Mouse (Mus musculus) kidney, embryonic 16.5 days (tissue): ENCODE results near the gene Crim1. TPM values are rescaled to one million over a fixed set of nuclear protein-coding genes. Genes with fewer than 3 reads are reported as not detected.

ENCODE experiments used
- ATAC-seq: fragments of 200-750 bp; cut with Nextera tagmentation; 2 replicates; pipeline ENCODE4 v1.8.0; 2017; ENCODE audit warnings: moderate TSS enrichment; ENCODE audit not compliant: low FRiP score, low TSS enrichment
- H3K27ac ChIP-seq: fragments of 300-500 bp; sonication (generic); 2 replicates; pipeline ENCODE4 v1.5.1; 2014; ENCODE audit warnings: low read length
- H3K27me3 ChIP-seq: fragments of 300-500 bp; sonication (generic); 2 replicates; pipeline ENCODE4 v1.6.1; 2014; ENCODE audit warnings: low read length, control low read depth, mixed read lengths; ENCODE audit not compliant: insufficient read depth
- H3K36me3 ChIP-seq: fragments of 300-500 bp; sonication (generic); 2 replicates; pipeline ENCODE4 v1.6.1; 2014; ENCODE audit warnings: low read length, control low read depth, mixed read lengths; ENCODE audit not compliant: insufficient read depth
- H3K4me1 ChIP-seq: fragments of 300-500 bp; sonication (generic); 2 replicates; pipeline ENCODE4 v1.6.1; 2014; ENCODE audit warnings: low read length, control low read depth, mixed read lengths; ENCODE audit not compliant: insufficient read depth
- H3K4me2 ChIP-seq: fragments of 300-500 bp; sonication (generic); replicated peaks from 2 replicates; pipeline ENCODE4 v1.6.1; 2014; ENCODE audit warnings: low read depth, low read length
- H3K4me3 ChIP-seq: fragments of 300-500 bp; sonication (generic); 2 replicates; pipeline ENCODE4 v1.5.1; 2014; ENCODE audit warnings: mild to moderate bottlenecking, low read length
- H3K9ac ChIP-seq: fragments of 300-500 bp; sonication (generic); replicated peaks from 2 replicates; pipeline ENCODE4 v1.6.1; 2014; ENCODE audit warnings: low read length
- H3K9me3 ChIP-seq: fragments of 300-500 bp; sonication (generic); 2 replicates; pipeline ENCODE4 v1.6.1; 2016; ENCODE audit warnings: low read length, control low read depth
- WGBS: fragments of 180-500 bp; shearing (Covaris S2); extraction: QIAGEN DNeasy Blood & Tissue Kit; methylation state at CpG from one replicate; pipeline ENCODE4 v1.1.7; 2014; 5-methylcytosine and 5-hydroxymethylcytosine counted together
- polyA plus RNA-seq: library from polyadenylated mRNA; unstranded; fragments of >200 nt; fragmentation: Nextera tagmentation; extraction: Ambion mirVana; gene quantifications from 2 replicates; pipeline ENCODE4 v1.2.1, GENCODE M21; 2015

Gene Crim1
- polyA plus RNA-seq = 5.3 and 5.4 TPM in 2 replicates

DNA sequence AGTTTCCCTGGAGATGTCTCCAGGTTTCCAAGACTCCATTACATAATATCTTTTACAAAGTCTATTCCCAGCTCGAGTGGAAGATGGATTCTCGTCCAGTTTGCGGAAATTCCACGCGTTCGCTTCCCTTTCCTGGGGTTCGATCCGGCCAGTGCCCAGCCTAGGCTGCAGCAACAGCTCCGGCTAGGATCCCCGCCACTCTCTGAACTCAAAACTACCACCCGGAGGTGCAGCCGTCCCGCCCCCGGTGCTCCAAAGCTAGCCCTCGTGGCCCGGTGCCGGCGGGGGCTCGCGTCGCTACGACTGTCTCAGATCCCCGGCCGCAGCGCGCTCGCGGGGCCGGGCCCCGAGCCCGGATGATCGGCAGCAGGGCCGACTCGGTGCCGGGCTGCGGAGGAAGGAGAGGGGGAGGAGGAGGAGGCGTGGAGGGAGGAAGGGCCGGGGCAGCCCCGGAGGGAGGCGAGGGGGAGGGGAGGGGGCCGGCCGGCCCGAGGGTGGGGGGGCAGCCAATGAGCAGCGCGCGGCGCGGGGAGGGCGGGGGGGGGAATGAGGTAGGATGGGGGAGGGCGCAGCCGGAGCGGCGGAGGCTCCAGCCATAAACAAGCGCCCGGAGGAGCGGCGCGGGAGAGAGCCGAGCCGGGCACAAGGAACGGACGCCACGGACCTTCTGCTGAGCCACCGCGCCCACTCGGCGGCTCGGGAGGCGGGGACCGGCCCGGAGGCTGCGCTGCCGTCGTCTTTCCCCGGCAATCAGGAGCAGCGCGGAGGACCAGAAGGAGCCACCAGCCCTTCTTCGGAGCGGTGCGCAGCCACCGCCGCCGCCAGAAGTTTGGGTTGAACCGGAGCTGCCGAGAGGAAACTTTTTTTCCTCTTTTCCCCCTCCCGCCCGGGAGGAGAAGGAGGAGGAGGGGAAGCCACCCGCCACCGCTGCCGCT lies at the start of gene Crim1:
Gene Crim1 (plus strand): TSS at position 623 of the 935 bp plus-strand sequence.
- Histone ChIP-seq H3K27me3 (no peaks in the 10 kb centered on the region), H3K9me3 (no peaks in the 10 kb centered on the region), H3K4me1 (peaks cover 36% of the 10 kb centered on the region), H3K4me3 (peak within 1 kb of the TSS; percentile 69), H3K36me3 (no peaks in the 10 kb centered on the region), H3K4me2 (peak within 1 kb of the TSS; percentile 85), H3K27ac (peak within 1 kb of the TSS; percentile 95), H3K9ac (peak within 1 kb of the TSS; percentile 78)
- WGBS = under 1% methylated on average over 65 of the region's 90 CpGs
- ATAC-seq = peak; percentile 83

DNA sequence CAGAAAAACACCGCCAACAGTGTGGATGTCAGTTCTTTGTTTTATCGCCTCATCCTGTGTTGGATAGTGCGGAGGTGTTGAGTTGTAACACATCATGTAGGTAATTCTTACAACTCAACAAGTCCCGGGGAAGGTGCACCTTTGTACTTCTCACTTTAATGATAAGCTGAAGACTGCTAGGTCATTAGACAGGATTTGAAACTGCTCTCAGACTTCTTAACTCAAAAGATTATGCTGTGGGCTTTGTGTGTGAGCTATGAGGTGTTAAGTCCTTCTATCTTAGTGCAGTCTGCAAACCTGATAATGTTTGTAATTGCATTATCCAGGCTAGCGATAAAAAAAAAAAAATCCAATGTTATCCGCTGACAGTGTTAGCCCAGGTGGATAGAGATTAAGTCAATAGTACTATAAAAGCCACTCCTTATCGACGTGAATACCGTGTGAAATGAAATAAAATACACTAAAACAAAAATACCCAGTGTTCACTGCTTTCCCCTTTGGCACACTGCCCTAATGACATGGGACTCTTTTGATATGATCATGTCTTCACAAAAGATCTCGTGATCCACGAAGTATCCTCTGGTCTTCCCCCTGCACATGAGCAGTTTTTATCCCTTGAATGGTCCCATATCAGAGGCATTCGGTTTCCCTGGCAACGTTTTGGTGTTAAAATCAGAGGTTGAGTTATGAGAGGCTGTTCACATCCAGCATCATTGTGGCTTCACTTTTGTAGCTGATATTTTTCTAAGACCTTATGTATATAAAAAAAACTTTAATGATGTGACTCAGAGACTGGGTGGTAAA lies 48.4 kb upstream of the Crim1 start:
- H3K4me1 ChIP-seq = no peaks in the 10 kb centered on the region
- no peak for ATAC-seq
- 85% methylated on average over 13 of the region's 13 CpGs for WGBS
- H3K27ac ChIP-seq = no peak overlapping the region
- no peaks in the 10 kb centered on the region for H3K27me3 ChIP-seq
- no peak overlapping the region for H3K4me3 ChIP-seq
- H3K9me3 ChIP-seq = no peaks in the 10 kb centered on the region
- no peaks in the 10 kb centered on the region for H3K36me3 ChIP-seq
- H3K9ac ChIP-seq = no peak overlapping the region
- H3K4me2 ChIP-seq = no peak overlapping the region

DNA sequence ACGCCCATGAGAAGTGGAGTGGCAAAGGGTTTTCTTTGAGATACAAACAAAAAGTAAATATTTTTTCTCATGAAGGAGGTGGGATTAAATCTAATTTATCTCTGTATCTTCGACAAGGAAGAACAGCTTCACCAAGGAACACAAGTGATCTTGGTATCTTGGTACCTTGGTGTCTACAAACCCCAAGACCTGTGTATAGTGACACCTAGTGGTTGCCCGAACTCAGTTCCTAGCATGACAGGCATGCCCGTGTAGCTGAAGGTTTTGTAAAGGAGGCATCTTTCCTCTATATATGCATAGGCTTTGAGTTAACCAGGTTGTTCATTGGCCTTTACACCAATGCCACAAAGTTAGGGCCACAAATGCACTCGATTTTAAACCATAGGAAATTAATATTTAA lies 36.8 kb upstream of the Crim1 start:
- ATAC-seq = 0 out of 2 replicates have a peak, but pooled peaks have one; percentile 77
- Histone ChIP-seq H3K4me1 (no peaks in the 10 kb centered on the region), H3K4me3 (no peak overlapping the region), H3K27ac (no peak overlapping the region), H3K9me3 (no peaks in the 10 kb centered on the region), H3K27me3 (no peaks in the 10 kb centered on the region), H3K9ac (no peak overlapping the region), H3K4me2 (no peak overlapping the region), H3K36me3 (no peaks in the 10 kb centered on the region)
- 26% methylated on average over 5 of the region's 5 CpGs for WGBS

DNA sequence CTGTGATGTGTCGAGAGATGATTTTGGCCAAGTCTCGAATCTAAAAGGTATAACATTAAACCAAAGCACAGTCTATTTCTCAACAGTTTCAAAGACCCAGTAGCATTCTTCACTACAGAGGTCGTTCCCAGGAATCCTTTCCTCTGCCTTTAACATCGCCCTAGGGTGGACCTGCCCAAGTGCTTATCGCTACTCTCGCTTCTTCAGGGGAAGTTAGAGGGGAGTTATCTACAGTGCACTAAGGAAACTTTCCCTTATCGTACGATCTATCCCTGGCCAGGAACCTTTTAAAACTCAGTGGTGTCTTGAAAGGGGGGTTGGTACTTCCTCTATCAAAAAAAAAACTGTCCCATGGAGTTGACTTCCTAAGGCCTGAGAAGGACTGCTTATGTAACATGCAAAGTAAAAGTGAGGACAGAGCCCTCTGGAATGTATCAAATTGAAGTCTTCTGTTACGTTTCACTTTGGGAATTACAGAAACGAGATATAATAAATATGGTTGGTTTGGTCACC lies 36.3 kb upstream of the Crim1 start:
- WGBS = 80% methylated on average over 10 of the region's 10 CpGs
- H3K9me3 ChIP-seq = no peaks in the 10 kb centered on the region
- H3K4me3 ChIP-seq = no peak overlapping the region
- no peaks in the 10 kb centered on the region for H3K4me1 ChIP-seq
- no peak for ATAC-seq
- H3K9ac ChIP-seq = no peak overlapping the region
- H3K27me3 ChIP-seq = no peaks in the 10 kb centered on the region
- no peak overlapping the region for H3K27ac ChIP-seq
- no peaks in the 10 kb centered on the region for H3K36me3 ChIP-seq
- H3K4me2 ChIP-seq = no peak overlapping the region

DNA sequence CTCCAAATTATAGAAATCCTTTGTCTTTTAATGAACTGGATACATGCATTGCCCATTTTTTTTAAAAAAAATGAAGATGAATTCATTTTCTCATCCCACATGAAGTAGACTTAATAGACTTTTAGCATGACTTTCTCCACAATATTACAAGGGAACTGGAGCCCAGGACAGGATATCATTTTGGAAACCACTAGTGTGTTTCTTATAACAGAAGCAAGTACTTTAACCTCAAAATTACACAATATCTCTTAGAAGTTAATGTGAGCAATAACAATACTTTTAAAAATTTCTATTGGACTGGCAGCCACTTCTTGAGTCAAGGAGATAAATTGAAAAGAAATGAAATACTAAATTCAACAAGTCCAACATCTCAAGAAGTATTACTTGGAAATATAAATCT lies 34.2 kb upstream of the Crim1 start:
- no peak overlapping the region for H3K27ac ChIP-seq
- no peaks in the 10 kb centered on the region for H3K36me3 ChIP-seq
- H3K9me3 ChIP-seq = no peaks in the 10 kb centered on the region
- no peak overlapping the region for H3K4me2 ChIP-seq
- no peaks in the 10 kb centered on the region for H3K4me1 ChIP-seq
- no peak for ATAC-seq
- no peak overlapping the region for H3K9ac ChIP-seq
- no peaks in the 10 kb centered on the region for H3K27me3 ChIP-seq
- H3K4me3 ChIP-seq = no peak overlapping the region

DNA sequence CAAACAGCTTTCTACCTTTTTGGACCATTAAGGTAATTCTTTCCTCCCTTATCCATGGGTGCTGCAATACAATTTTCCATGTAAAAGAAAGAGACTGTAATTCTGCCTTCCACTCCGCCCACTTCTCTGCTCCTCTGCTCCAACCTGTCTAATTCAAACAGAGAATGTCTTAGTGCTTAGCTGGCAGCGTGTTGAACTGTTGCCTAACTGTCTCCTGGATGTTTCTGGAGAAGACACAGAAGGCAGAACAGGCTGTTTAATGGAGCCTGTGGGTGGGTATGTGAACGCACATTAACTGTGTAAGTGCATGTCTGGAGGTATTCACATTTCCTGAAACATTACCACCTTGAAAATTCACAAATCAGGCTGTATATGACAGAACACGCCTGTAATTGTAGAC lies 33.5 kb upstream of the Crim1 start:
- Histone ChIP-seq H3K27me3 (no peaks in the 10 kb centered on the region), H3K4me3 (no peak overlapping the region), H3K9me3 (no peaks in the 10 kb centered on the region), H3K9ac (no peak overlapping the region), H3K4me1 (no peaks in the 10 kb centered on the region), H3K27ac (no peak overlapping the region), H3K36me3 (no peaks in the 10 kb centered on the region), H3K4me2 (no peak overlapping the region)
- 85% methylated on average over 4 of the region's 4 CpGs for WGBS
- no peak for ATAC-seq

DNA sequence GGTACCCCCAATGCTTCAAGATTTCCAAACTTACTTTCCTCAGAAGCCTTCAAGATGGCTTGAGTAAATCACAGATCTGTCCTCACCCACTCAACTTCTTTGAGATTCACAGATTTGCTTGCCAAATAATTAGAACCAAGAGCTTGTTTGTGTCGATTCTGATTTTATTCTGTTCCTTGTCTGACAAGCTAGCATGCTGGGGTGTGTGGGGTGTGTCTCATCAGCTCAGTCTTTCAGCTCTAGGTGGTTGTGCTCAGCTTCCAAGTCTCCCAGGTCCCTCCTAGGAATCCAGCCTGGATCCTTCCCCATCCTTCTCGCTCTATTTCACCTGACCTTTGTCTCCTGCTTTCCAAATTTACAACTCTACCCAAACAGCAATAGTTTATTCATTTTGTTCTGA lies 27.7 kb upstream of the Crim1 start:
- no peaks in the 10 kb centered on the region for H3K27me3 ChIP-seq
- H3K4me2 ChIP-seq = no peak overlapping the region
- ATAC-seq = no peak
- no peak overlapping the region for H3K9ac ChIP-seq
- H3K9me3 ChIP-seq = no peaks in the 10 kb centered on the region
- H3K27ac ChIP-seq = no peak overlapping the region
- H3K4me1 ChIP-seq = no peaks in the 10 kb centered on the region
- WGBS = 57% methylated on average over 2 of the region's 2 CpGs
- H3K4me3 ChIP-seq = no peak overlapping the region
- no peaks in the 10 kb centered on the region for H3K36me3 ChIP-seq

DNA sequence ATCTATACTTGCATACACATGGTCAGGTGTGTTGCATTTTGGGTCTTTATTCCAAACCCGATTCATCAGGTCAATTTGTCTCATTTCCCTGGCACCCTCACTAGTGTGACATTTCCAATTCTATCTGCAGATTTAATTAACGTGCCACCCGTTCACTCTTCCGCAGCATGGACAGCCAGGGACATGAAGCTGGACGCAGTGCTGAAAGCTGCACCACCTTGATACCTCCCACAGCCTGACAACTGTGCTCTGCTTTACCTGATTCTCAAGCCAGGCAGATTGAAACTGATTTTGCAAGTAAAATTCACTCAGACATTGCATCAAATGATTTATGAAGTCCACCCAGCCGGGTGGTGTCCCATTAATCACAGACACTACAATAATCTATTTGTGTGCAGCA lies 19.3 kb upstream of the Crim1 start:
- Histone ChIP-seq H3K4me2 (no peak overlapping the region), H3K9me3 (no peaks in the 10 kb centered on the region), H3K27me3 (no peaks in the 10 kb centered on the region), H3K4me1 (no peaks in the 10 kb centered on the region), H3K36me3 (no peaks in the 10 kb centered on the region), H3K27ac (no peak overlapping the region), H3K4me3 (no peak overlapping the region), H3K9ac (no peak overlapping the region)
- no peak for ATAC-seq
- 54% methylated on average over 6 of the region's 6 CpGs for WGBS

DNA sequence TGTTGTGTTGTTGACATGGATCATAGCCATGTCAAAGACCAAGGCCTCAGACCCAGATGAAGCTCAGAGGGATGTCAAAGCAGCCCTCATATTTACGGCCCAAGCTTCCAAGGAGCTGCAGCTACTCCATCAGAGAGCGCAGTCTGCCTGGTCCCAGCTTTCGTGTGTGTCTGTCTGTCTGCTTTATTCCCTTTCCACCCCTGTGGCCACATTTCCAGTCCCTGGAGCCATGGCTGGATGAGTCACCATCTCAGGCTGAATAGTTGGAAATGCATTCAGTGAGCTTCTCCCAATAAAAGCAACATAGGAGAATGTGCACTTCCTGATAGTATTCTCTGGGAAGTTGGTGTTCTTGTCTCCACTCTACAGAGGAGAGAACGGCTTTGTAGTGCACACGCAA lies 3.9 kb upstream of the Crim1 start:
- 92% methylated on average over 5 of the region's 5 CpGs for WGBS
- no peaks in the 10 kb centered on the region for H3K36me3 ChIP-seq
- H3K4me1 ChIP-seq = peaks cover 8% of the 10 kb centered on the region

More for the DNA sequence above, 3.9 kb upstream of the Crim1 start:
- Histone ChIP-seq H3K27ac (no peak overlapping the region), H3K9ac (no peak overlapping the region), H3K4me2 (no peak overlapping the region), H3K9me3 (no peaks in the 10 kb centered on the region), H3K4me3 (no peak overlapping the region), H3K27me3 (no peaks in the 10 kb centered on the region)
- ATAC-seq = no peak
